Mouse (Mus musculus): Measurements from ENCODE around the gene Cntn5. TPM values are rescaled to one million over a fixed set of nuclear protein-coding genes. Genes with fewer than 3 reads are reported as not detected.
A peak's percentile ranks its signal among the peaks of the same experiment; 100 is the strongest.
"Not testable (repeated sequence)": the region's sequence is repeated elsewhere in the genome, so short reads cannot be mapped to it uniquely, and the experiment has no call there.

The Cntn5 gene
- total and polyA plus RNA-seq, 2 experiments from 2014 or later, result 23.7 to 24.8 TPM

- H3K4me2 ChIP-seq (ENCODE audit: low read depth, low read length, poor library complexity, severe bottlenecking), result no peak overlapping the region
- H3K4me3 ChIP-seq (ENCODE audit: low read depth, low read length), result no peak overlapping the region
- TF ChIP-seq CTCF (IDR thresholded peaks at IDR 0.05), result no peak
- DNase-seq (ENCODE audit: low spot score) (no peak), ATAC-seq (ENCODE audit: low FRiP score) (no peak)
- no peaks in the 10 kb centered on the region for H3K9me3 ChIP-seq (ENCODE audit: low read length)
- H3K9ac ChIP-seq (replicated peaks; ENCODE audit: low read length, poor library complexity, severe bottlenecking), result no peak overlapping the region
- H3K27me3 ChIP-seq (ENCODE audit: insufficient read depth, low read length), result no peaks in the 10 kb centered on the region
- H3K36me3 ChIP-seq (ENCODE audit: insufficient read depth, low read length), result no peaks in the 10 kb centered on the region
- H3K27ac ChIP-seq (ENCODE audit: low read depth, low read length), result no peak overlapping the region
- WGBS, result 75% methylated on average over 5 of the region's 5 CpGs
- H3K4me1 ChIP-seq (ENCODE audit: insufficient read depth, low read length), result peaks cover 4% of the 10 kb centered on the region; the same call in 1 of the 2 replicates
These were observed 258.6 kb downstream of the Cntn5 start for GRCm38 (mm10) chr9:10645951-10646350.

DNA sequence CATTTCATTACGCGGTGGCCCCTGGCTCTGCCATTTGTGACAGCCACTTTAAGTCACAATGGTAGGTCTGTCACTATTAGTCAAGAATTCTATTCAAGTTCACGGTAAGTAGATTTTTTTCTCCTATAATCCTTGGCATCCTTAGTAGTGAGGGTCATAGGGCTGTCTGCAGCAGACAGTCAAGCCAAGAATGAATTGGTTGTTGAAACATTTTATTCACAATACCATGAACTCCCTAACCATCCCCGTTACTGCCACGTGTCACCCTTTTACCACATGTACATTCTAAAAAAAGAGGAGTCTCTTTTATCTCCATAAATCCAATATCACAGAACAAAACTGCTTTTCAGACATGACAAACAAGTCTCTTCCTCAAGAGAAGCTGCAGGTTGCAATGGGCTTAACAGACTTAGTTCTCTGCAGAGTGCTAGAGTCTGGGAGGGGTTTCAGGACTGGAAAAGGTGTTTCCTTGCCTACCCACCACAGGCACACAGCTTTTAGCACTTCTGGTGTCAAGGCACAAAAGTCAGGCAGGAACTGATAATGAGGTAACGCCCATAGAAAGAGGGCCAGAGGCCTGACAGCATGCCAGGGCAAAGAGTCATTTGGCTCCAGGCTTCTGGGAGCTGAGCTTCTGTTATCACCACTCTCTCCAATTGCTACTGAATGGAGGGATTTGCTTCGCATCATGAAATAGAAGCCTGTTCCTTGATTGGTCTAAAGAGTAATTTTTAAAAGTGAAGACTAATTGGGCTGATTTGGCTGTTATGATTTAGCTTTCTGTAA lies 259.3 kb downstream of the Cntn5 start:
- 48% methylated on average over 7 of the region's 7 CpGs for WGBS
- DNase-seq (ENCODE audit: low spot score) (peak; percentile 27), ATAC-seq (ENCODE audit: low FRiP score) (no peak)
- peaks cover 4% of the 10 kb centered on the region; the same call in 1 of the 2 replicates for H3K4me1 ChIP-seq (ENCODE audit: insufficient read depth, low read length)
- no peaks in the 10 kb centered on the region for H3K27me3 ChIP-seq (ENCODE audit: insufficient read depth, low read length)
- H3K4me2 ChIP-seq (ENCODE audit: low read depth, low read length, poor library complexity, severe bottlenecking), result no peak overlapping the region
- no peaks in the 10 kb centered on the region for H3K36me3 ChIP-seq (ENCODE audit: insufficient read depth, low read length)
- no peaks in the 10 kb centered on the region for H3K9me3 ChIP-seq (ENCODE audit: low read length)
- no peak overlapping the region for H3K4me3 ChIP-seq (ENCODE audit: low read depth, low read length)
- H3K9ac ChIP-seq (replicated peaks; ENCODE audit: low read length, poor library complexity, severe bottlenecking), result no peak overlapping the region
- TF ChIP-seq CTCF (IDR thresholded peaks at IDR 0.05), result no peak
- no peak overlapping the region for H3K27ac ChIP-seq (ENCODE audit: low read depth, low read length)

GRCm38 (mm10) chr9:10618036-10618435 lies 286.5 kb downstream of the Cntn5 start:
- no peak for ATAC-seq (ENCODE audit: low FRiP score)
- peak; percentile 70 for DNase-seq (ENCODE audit: low spot score)
- H3K4me2 ChIP-seq (ENCODE audit: low read depth, low read length, poor library complexity, severe bottlenecking), result no peak overlapping the region

GRCm38 (mm10) chr9:10575346-10576241 lies 329.0 kb downstream of the Cntn5 start:
- Histone ChIP-seq H3K27ac (ENCODE audit: low read depth, low read length) (no peak overlapping the region), H3K9ac (replicated peaks; ENCODE audit: low read length, poor library complexity, severe bottlenecking) (no peak overlapping the region), H3K4me3 (ENCODE audit: low read depth, low read length) (no peak overlapping the region), H3K4me1 (ENCODE audit: insufficient read depth, low read length) (no peaks in the 10 kb centered on the region), H3K4me2 (ENCODE audit: low read depth, low read length, poor library complexity, severe bottlenecking) (no peak overlapping the region), H3K27me3 (ENCODE audit: insufficient read depth, low read length) (no peaks in the 10 kb centered on the region), H3K36me3 (ENCODE audit: insufficient read depth, low read length) (no peaks in the 10 kb centered on the region), H3K9me3 (ENCODE audit: low read length) (no peaks in the 10 kb centered on the region)
- DNase-seq (ENCODE audit: low spot score) (no peak), ATAC-seq (ENCODE audit: low FRiP score) (no peak)
- TF ChIP-seq CTCF (IDR thresholded peaks at IDR 0.05), result no peak
- 59% methylated on average over 7 of the region's 7 CpGs for WGBS

More at GRCm38 (mm10) chr9:10618036-10618435, 286.5 kb downstream of the Cntn5 start:
- Histone ChIP-seq H3K27me3 (ENCODE audit: insufficient read depth, low read length) (no peaks in the 10 kb centered on the region), H3K27ac (ENCODE audit: low read depth, low read length) (no peak overlapping the region), H3K9me3 (ENCODE audit: low read length) (no peaks in the 10 kb centered on the region), H3K36me3 (ENCODE audit: insufficient read depth, low read length) (no peaks in the 10 kb centered on the region), H3K4me1 (ENCODE audit: insufficient read depth, low read length) (no peaks in the 10 kb centered on the region), H3K9ac (replicated peaks; ENCODE audit: low read length, poor library complexity, severe bottlenecking) (no peak overlapping the region), H3K4me3 (ENCODE audit: low read depth, low read length) (no peak overlapping the region)
- WGBS, result 79% methylated on average over 5 of the region's 5 CpGs
- no peak for TF ChIP-seq CTCF (IDR thresholded peaks at IDR 0.05)

GRCm38 (mm10) chr9:10569830-10570229 lies 334.7 kb downstream of the Cntn5 start:
- H3K27me3 ChIP-seq (ENCODE audit: insufficient read depth, low read length), result no peaks in the 10 kb centered on the region
- H3K4me3 ChIP-seq (ENCODE audit: low read depth, low read length), result no peak overlapping the region
- TF ChIP-seq CTCF (IDR thresholded peaks at IDR 0.05), result no peak
- H3K36me3 ChIP-seq (ENCODE audit: insufficient read depth, low read length), result no peaks in the 10 kb centered on the region
- H3K9ac ChIP-seq (replicated peaks; ENCODE audit: low read length, poor library complexity, severe bottlenecking), result no peak overlapping the region
- H3K4me2 ChIP-seq (ENCODE audit: low read depth, low read length, poor library complexity, severe bottlenecking), result no peak overlapping the region
- H3K9me3 ChIP-seq (ENCODE audit: low read length), result no peaks in the 10 kb centered on the region
- ATAC-seq (ENCODE audit: low FRiP score), result no peak
- H3K4me1 ChIP-seq (ENCODE audit: insufficient read depth, low read length), result no peaks in the 10 kb centered on the region
- DNase-seq (ENCODE audit: low spot score), result no peak
- H3K27ac ChIP-seq (ENCODE audit: low read depth, low read length), result no peak overlapping the region

DNA sequence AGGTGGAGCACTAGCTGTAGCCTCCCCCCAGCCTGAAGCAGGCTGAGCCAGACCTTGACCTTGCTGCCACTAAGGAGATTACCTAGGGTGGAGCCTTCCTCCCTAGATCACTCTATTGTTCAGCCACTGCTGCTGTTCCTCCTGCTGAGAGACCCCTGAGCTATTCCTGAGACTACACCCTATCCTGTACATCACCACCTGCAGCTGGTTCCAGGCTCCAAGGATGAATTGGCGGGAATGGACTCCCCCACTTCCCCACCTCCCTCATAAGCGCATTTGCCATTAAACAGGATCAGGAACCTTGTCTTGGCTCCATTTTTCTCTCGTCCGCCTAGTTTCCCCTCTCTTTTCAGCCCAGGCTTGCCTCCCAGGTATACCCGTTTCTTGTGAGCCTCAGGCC lies 363.7 kb downstream of the Cntn5 start:
- H3K4me2 ChIP-seq (ENCODE audit: low read depth, low read length, poor library complexity, severe bottlenecking); H3K36me3 ChIP-seq (ENCODE audit: insufficient read depth, low read length); H3K9ac ChIP-seq (replicated peaks; ENCODE audit: low read length, poor library complexity, severe bottlenecking); H3K4me3 ChIP-seq (ENCODE audit: low read depth, low read length); H3K9me3 ChIP-seq (ENCODE audit: low read length); DNase-seq (ENCODE audit: low spot score); ATAC-seq (ENCODE audit: low FRiP score); H3K27me3 ChIP-seq (ENCODE audit: insufficient read depth, low read length); H3K27ac ChIP-seq (ENCODE audit: low read depth, low read length); H3K4me1 ChIP-seq (ENCODE audit: insufficient read depth, low read length): not testable (repeated sequence)
- 71% methylated on average over 5 of the region's 5 CpGs for WGBS
